Mouse (Mus musculus) ES-CJ7 (cell line): Measurements from ENCODE around the gene Mobp.

ENCODE experiments used
- DNase-seq: peaks from one replicate; pipeline ENCODE4 v3.0.0; 2011; ENCODE audit warnings: low read depth, low spot score

The Mobp gene

DNA sequence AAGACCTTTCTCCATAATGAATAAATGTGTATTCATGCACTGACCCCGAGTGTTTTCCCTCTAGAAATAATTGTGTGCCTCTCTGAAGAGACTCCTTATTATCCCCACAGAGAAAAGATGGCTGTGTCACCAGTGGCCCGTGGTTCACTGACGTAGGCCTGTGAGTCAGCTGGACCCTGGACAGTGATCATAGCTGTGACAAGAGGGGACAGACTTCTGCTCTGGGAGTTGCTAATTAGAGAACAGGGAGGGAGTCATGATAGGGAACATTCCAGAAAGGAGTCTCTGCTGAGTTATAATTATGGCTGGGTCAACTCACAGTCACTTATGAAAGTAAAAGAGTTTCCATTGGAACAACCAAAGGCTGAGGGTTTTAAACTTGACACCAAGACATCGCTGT, 61.4 kb downstream of the Mobp start:
- no peak for DNase-seq

DNA sequence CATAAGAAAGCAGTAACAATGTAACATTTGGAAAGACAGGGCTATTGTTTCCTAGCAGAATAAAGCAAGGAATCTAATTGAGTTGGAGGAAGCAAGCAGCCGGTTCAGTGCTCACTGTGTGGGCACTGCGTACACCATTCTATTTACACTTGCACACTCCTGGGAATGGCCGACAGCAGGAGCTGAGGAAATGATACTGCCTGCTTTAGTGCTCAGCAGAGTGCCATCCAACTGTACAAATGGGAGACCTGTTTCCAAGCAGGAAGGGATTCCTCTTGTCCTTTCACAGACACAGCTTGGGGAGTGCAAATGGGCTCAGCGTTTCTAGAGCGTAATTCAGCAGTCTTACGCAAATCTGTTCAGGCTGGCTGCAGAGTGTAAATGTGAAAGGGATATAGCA, 63.4 kb downstream of the Mobp start:
- DNase-seq, result no peak

DNA sequence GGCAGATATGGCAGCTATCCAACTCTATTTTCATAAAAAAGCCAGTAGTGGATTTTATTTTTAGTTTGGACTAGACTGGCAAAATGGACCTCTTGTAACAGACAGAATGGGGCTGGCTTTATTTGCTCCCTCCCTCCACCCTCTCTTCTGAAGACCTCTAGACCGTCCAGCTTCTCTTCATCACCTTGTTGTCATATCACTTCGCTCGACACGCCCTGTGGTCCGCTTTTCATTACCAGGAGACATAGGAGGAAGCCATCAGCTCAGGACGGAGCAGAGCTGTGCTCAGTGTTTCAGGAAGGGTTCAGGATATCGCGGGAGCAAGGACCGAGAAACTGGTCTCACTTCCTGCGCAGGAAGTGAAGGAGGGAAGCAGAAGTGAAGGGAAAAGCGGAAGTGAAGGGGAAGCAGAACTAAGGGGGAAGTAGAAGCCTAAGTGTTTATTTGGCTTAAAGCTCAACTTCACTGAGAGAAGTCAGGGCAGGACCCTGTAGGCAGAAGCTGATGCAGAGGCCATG, 65.5 kb downstream of the Mobp start:
- DNase-seq, result no peak

DNA sequence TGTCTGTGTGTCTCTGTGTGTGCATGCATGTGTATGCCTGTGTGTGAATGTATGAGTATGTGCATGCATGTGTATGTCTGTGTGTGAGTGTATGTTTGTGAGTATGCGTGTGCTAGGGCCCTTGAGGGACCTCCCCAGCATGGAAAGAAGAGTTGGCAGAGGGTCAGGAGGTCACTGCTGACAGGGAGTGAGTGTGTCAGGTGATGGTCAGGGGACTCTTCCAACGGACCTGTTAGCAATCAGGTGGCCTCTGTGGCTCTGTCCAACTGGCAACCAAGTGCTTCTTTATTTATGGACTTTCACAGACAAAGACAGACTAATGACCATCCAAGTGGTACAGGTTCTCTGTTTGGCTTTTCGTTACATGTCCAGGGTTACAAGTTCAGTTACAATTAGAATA, 69.9 kb downstream of the Mobp start:
- no peak for DNase-seq
